Comparison of ENCODE assay signal across 8 mouse cellular contexts in the genomic region with DNA sequence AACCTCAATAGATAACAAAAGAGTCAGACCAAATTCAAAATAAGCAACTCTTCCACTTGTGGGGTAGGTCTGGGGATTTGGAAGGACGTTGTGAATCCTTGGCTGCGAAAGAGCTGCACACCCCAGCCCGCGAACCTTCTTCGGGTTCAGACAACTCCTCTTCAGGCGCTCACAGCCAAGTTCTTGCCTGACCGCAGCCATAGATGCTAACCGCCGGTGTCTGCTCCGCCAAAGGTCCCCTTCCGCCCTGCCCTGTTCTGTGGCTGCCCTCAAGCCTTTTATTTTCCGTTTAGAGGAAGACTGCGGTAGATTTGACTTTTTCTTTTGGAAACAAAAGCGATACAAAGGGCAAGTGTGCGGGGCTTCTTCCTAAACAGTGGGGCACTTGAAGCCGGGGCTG.
DNase-seq lines count a peak whose midpoint lies in the region; ATAC-seq and TF ChIP-seq lines count a peak whose summit lies in the region.

No protein-coding gene starts in this region.

- ATAC-seq in embryonic facial prominence, embryonic 12.5 days (ENCODE audit: insufficient number of reproducible peaks, insufficient read depth, low FRiP score, low TSS enrichment), result no peak
- ATAC-seq in intestine, embryonic 16.5 days, result no peak
- no peak for ATAC-seq in midbrain, embryonic 13.5 days

- no peaks in the 10 kb centered on the region for H3K9me3 ChIP-seq in embryonic facial prominence, embryonic 12.5 days
- no peaks in the 10 kb centered on the region for H3K9me3 ChIP-seq in intestine, embryonic 16.5 days (ENCODE audit: control insufficient read depth, low read length)
- 0 out of 2 replicates have a peak, but pooled peaks cover 4% of the 10 kb centered on the region for H3K9me3 ChIP-seq in midbrain, embryonic 13.5 days

- H3K79me2 ChIP-seq in heart, adult 2 months (replicated peaks; ENCODE audit: control insufficient read depth, insufficient read depth, low read length), result no peaks in the 10 kb centered on the region

- no peak overlapping the region for H3K9ac ChIP-seq in heart, adult 2 months (ENCODE audit: low read depth, low read length)
- no peak overlapping the region for H3K9ac ChIP-seq in embryonic facial prominence, embryonic 12.5 days
- H3K9ac ChIP-seq in intestine, embryonic 16.5 days (ENCODE audit: low read depth, low read length), result peak overlapping the region; percentile 43; the same call in 1 of the 2 replicates
- peak overlapping the region; percentile 46; the same call in 1 of the 2 replicates for H3K9ac ChIP-seq in midbrain, embryonic 13.5 days (replicated peaks)

- no peaks in the 10 kb centered on the region for H3K27me3 ChIP-seq in heart, adult 2 months (ENCODE audit: control insufficient read depth, insufficient read depth, low read length)
- H3K27me3 ChIP-seq in embryonic facial prominence, embryonic 12.5 days, result peaks cover 28% of the 10 kb centered on the region
- peaks cover 10% of the 10 kb centered on the region for H3K27me3 ChIP-seq in intestine, embryonic 16.5 days (replicated peaks; ENCODE audit: control insufficient read depth, insufficient read depth, low read length)
- peaks cover 17% of the 10 kb centered on the region for H3K27me3 ChIP-seq in midbrain, embryonic 13.5 days

- no peaks in the 10 kb centered on the region for H3K36me3 ChIP-seq in heart, adult 2 months (ENCODE audit: control insufficient read depth, insufficient read depth, low read length)
- no peaks in the 10 kb centered on the region for H3K36me3 ChIP-seq in embryonic facial prominence, embryonic 12.5 days
- H3K36me3 ChIP-seq in intestine, embryonic 16.5 days (ENCODE audit: control insufficient read depth, insufficient read depth, low read length), result no peaks in the 10 kb centered on the region
- H3K36me3 ChIP-seq in midbrain, embryonic 13.5 days, result no peaks in the 10 kb centered on the region

- TF ChIP-seq POLR2A in heart, adult 2 months (IDR thresholded peaks at IDR 0.05; ENCODE audit: insufficient read depth, low read depth, low read length), result no peak

- H3K4me1 ChIP-seq in heart, adult 2 months (ENCODE audit: control insufficient read depth, insufficient read depth, low read length), result no peaks in the 10 kb centered on the region
- H3K4me1 ChIP-seq in embryonic facial prominence, embryonic 12.5 days, result peaks cover 8% of the 10 kb centered on the region
- no peaks in the 10 kb centered on the region for H3K4me1 ChIP-seq in intestine, embryonic 16.5 days (ENCODE audit: control insufficient read depth, insufficient read depth, low read length)
- H3K4me1 ChIP-seq in midbrain, embryonic 13.5 days (replicated peaks), result peaks cover 23% of the 10 kb centered on the region

- no peak overlapping the region for H3K27ac ChIP-seq in heart, adult 2 months
- no peak overlapping the region for H3K27ac ChIP-seq in embryonic facial prominence, embryonic 12.5 days
- no peak overlapping the region for H3K27ac ChIP-seq in intestine, embryonic 16.5 days (ENCODE audit: low read length)
- H3K27ac ChIP-seq in midbrain, embryonic 13.5 days, result no peak overlapping the region

- DNase-seq in heart, adult 2 months, result peak in 1 of 2 experiments; percentile 19
- no peak for DNase-seq in heart, adult 8-10 months (ENCODE audit: low spot score)
- DNase-seq in CD4-positive helper T cell, adult 2 months (ENCODE audit: low read depth, low spot score), result peak; percentile 73
- DNase-seq in thymus, postnatal 14 days, result peak; percentile 37
- no peak for DNase-seq in MN1 (ENCODE audit: low spot score)

- intact Hi-C loops in heart, adult 2 months (cut with DNase I), result no loop called here

- peak overlapping the region; percentile 26 for H3K4me3 ChIP-seq in heart, adult 2 months
- H3K4me3 ChIP-seq in embryonic facial prominence, embryonic 12.5 days, result peak overlapping the region; percentile 26; the same call in 1 of the 2 replicates
- peak overlapping the region; percentile 38 for H3K4me3 ChIP-seq in intestine, embryonic 16.5 days (ENCODE audit: low read length)
- peak overlapping the region; percentile 38 for H3K4me3 ChIP-seq in midbrain, embryonic 13.5 days (replicated peaks)

- TF ChIP-seq EP300 in heart, adult 2 months (IDR thresholded peaks at IDR 0.05; ENCODE audit: insufficient read depth, low read depth, low read length), result no peak

- H3K4me2 ChIP-seq in embryonic facial prominence, embryonic 12.5 days (replicated peaks), result peak overlapping the region; percentile 43
- peak overlapping the region; percentile 53 for H3K4me2 ChIP-seq in intestine, embryonic 16.5 days (ENCODE audit: low read depth, low read length)
- H3K4me2 ChIP-seq in midbrain, embryonic 13.5 days (replicated peaks), result peak overlapping the region; percentile 58

- no peak for TF ChIP-seq CTCF in heart, adult 2 months (IDR thresholded peaks at IDR 0.05)

- 11% methylated on average over 16 of the region's 16 CpGs for WGBS in heart, adult 2 months
- 8% methylated on average over 16 of the region's 16 CpGs for WGBS in embryonic facial prominence, embryonic 12.5 days
- whole genome bisulfite sequencing in intestine, embryonic 16.5 days, result 8% methylated on average over 16 of the region's 16 CpGs
- 2% methylated on average over 16 of the region's 16 CpGs for WGBS in midbrain, embryonic 13.5 days

Comparison
In these comparisons a context has a peak if more than half of its experiments do, and no peak if none do; other contexts are left out.
1. DNase-seq: peak in CD4-positive helper T cell, adult 2 months (single experiment) and thymus, postnatal 14 days (single experiment); none in heart, adult 8-10 months (single experiment) and MN1 (single experiment).
2. H3K9ac ChIP-seq: peak in intestine, embryonic 16.5 days (single experiment) and midbrain, embryonic 13.5 days (single experiment); none in heart, adult 2 months (single experiment) and embryonic facial prominence, embryonic 12.5 days (single experiment).
3. Peak in every context shown above with its lines, with median percentiles within 50 percentile points of each other: H3K4me3 ChIP-seq and H3K4me2 ChIP-seq.